Mouse (Mus musculus) brain, embryonic 14.5 days (tissue): Measurements from ENCODE around the gene Gm49027.

Source experiments
- CTCF ChIP-seq: fragments of 200-500 bp; IDR thresholded peaks from 2 replicates; pipeline ENCODE4 v1.5.1; 2012; ENCODE audit warnings: inconsistent platforms, mild to moderate bottlenecking, moderate library complexity, borderline replicate concordance; ENCODE audit not compliant: insufficient read depth, insufficient read length; ENCODE audit errors: extremely low read depth
- POLR2A ChIP-seq: fragments of 200-500 bp; IDR thresholded peaks from 2 replicates; pipeline ENCODE4 v1.6.1; 2012; ENCODE audit warnings: mild to moderate bottlenecking, inconsistent platforms, borderline replicate concordance; ENCODE audit not compliant: poor library complexity, insufficient read depth, insufficient read length, severe bottlenecking; ENCODE audit errors: extremely low read depth

GRCm38 (mm10) chr5:123533801-123534200 is 8.5 kb upstream of the Gm49027 start:
- TF ChIP-seq CTCF, result no peak
- no peak for TF ChIP-seq POLR2A
